In the genomic region with DNA sequence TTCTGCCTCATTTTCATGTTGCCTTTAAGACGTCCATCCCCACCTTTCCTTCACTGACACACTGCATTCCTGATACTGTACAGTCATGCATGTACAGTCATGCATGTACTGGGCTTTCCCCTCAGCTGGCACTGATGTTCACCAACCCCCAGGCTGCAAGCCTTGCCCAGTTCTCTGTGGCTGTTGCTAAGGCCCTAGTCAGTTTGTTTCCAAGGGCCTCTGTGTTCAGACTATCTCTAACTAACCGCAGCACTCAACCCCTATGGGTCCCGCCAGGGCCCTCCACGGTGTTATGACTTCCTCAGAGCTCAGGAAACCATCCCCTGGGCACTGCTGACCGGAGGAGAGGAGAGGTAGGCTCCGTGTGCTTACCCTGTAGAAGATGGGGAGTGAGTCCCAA, we compare ENCODE assay signal across 19 mouse cellular contexts. TPM values are rescaled to one million over a fixed set of nuclear protein-coding genes. Genes with fewer than 3 reads are reported as not detected.
DNase-seq lines count a peak whose midpoint lies in the region; ATAC-seq and TF ChIP-seq lines count a peak whose summit lies in the region.
"Had no signal": no experiment of that assay in that cellular context is flagged by ENCODE, and none has a peak within 500 bp of the region (broad histone marks: within the 10 kb centered on the region; RNA-seq: fewer than 3 reads in every experiment).

No protein-coding gene starts in this region.

- no peak overlapping the region for H3K9ac ChIP-seq in liver, embryonic 14.5 days (replicated peaks)
- H3K9ac ChIP-seq in liver, embryonic 12.5 days: no peak overlapping the region
- H3K9ac ChIP-seq in forebrain, embryonic 15.5 days (replicated peaks): no peak overlapping the region
- H3K9ac ChIP-seq: heart, embryonic 15.5 days; intestine, embryonic 15.5 days; limb, embryonic 12.5 days; midbrain, embryonic 13.5 days had no signal

- H3K9me3 ChIP-seq in liver, embryonic 14.5 days (ENCODE audit: control insufficient read depth, low read length): no peaks in the 10 kb centered on the region
- H3K9me3 ChIP-seq in liver, embryonic 12.5 days (replicated peaks): no peaks in the 10 kb centered on the region
- no peaks in the 10 kb centered on the region for H3K9me3 ChIP-seq in forebrain, embryonic 15.5 days
- H3K9me3 ChIP-seq: forebrain, embryonic 10.5 days; heart, embryonic 15.5 days; intestine, embryonic 15.5 days; limb, embryonic 12.5 days; midbrain, embryonic 13.5 days had no signal

- H3K4me2 ChIP-seq in liver, embryonic 14.5 days (ENCODE audit: low read depth): no peak overlapping the region
- no peak overlapping the region for H3K4me2 ChIP-seq in liver, embryonic 12.5 days
- no peak overlapping the region for H3K4me2 ChIP-seq in forebrain, embryonic 15.5 days (replicated peaks)
- H3K4me2 ChIP-seq: heart, embryonic 15.5 days; intestine, embryonic 15.5 days; limb, embryonic 12.5 days; midbrain, embryonic 13.5 days had no signal

- H3K27me3 ChIP-seq in liver, embryonic 14.5 days (ENCODE audit: control insufficient read depth, insufficient read depth, low read length): no peaks in the 10 kb centered on the region
- H3K27me3 ChIP-seq in liver, embryonic 12.5 days (replicated peaks): 0 out of 2 replicates have a peak, but pooled peaks cover 12% of the 10 kb centered on the region
- H3K27me3 ChIP-seq in forebrain, embryonic 15.5 days: no peaks in the 10 kb centered on the region
- H3K27me3 ChIP-seq: heart, embryonic 15.5 days; intestine, embryonic 15.5 days; limb, embryonic 12.5 days; midbrain, embryonic 13.5 days had no signal

- no peak overlapping the region for H3K4me3 ChIP-seq in liver, embryonic 14.5 days (ENCODE audit: insufficient read depth in 1 of 2, low read depth in 2 of 2, low read length in 2 of 2)
- H3K4me3 ChIP-seq in liver, embryonic 12.5 days: no peak overlapping the region
- no peak overlapping the region for H3K4me3 ChIP-seq in forebrain, embryonic 15.5 days
- H3K4me3 ChIP-seq: forebrain, embryonic 10.5 days; heart, embryonic 15.5 days; intestine, embryonic 15.5 days; limb, embryonic 12.5 days; midbrain, embryonic 13.5 days had no signal

- H3K36me3 ChIP-seq in liver, embryonic 14.5 days (replicated peaks; ENCODE audit: control insufficient read depth, insufficient read depth, low read depth): no peaks in the 10 kb centered on the region
- no peaks in the 10 kb centered on the region for H3K36me3 ChIP-seq in liver, embryonic 12.5 days
- H3K36me3 ChIP-seq in forebrain, embryonic 15.5 days: no peaks in the 10 kb centered on the region
- H3K36me3 ChIP-seq: forebrain, embryonic 10.5 days; heart, embryonic 15.5 days; intestine, embryonic 15.5 days; limb, embryonic 12.5 days; midbrain, embryonic 13.5 days had no signal

- 33% methylated on average over 6 of the region's 6 CpGs for WGBS in liver, embryonic 14.5 days (ENCODE audit: insufficient replicate concordance)
- WGBS in liver, embryonic 12.5 days (ENCODE audit: insufficient replicate concordance): 40% methylated on average over 6 of the region's 6 CpGs
- 80% methylated on average over 6 of the region's 6 CpGs for WGBS in forebrain, embryonic 15.5 days

- TF ChIP-seq CTCF in liver, embryonic 14.5 days (IDR thresholded peaks at IDR 0.05; ENCODE audit: low read depth): no peak

- no peak for DNase-seq in liver, embryonic 14.5 days (ENCODE audit: low read depth in 3 of 3, low spot score in 3 of 3)
- peak; percentile 32 for DNase-seq in 3T3-L1 (ENCODE audit: low read depth, low spot score)
- peak; percentile 20 for DNase-seq in Muller cell, postnatal 12 days (ENCODE audit: inconsistent ontology term)
- DNase-seq in layer of hippocampus, adult 18-20 months (ENCODE audit: low spot score in 2 of 2): no peak
- no peak for DNase-seq in right cerebral cortex, adult 2 months (ENCODE audit: low spot score in 2 of 2)
- DNase-seq: cerebellum, adult 2 months; cerebellum, postnatal 36 days; gastrocnemius, postnatal 10 days; heart, adult 18-20 months; kidney, adult 9 months; kidney, postnatal 25 days had no signal

- ATAC-seq in liver, embryonic 14.5 days (ENCODE audit: insufficient read depth): peak; percentile 23; the same call in 1 of the 2 replicates
- no peak for ATAC-seq in liver, embryonic 12.5 days
- ATAC-seq in megakaryocyte progenitor cell, adult 5-6 weeks (replicated peaks; ENCODE audit: poor library complexity): peak; percentile 65
- no peak for ATAC-seq in forebrain, embryonic 15.5 days (replicated peaks)
- ATAC-seq: intestine, embryonic 15.5 days; midbrain, embryonic 13.5 days had no signal

- H3K27ac ChIP-seq in liver, embryonic 14.5 days: no peak overlapping the region
- no peak overlapping the region for H3K27ac ChIP-seq in liver, embryonic 12.5 days
- H3K27ac ChIP-seq in forebrain, embryonic 15.5 days (replicated peaks): no peak overlapping the region
- H3K27ac ChIP-seq: forebrain, embryonic 10.5 days; heart, embryonic 15.5 days; intestine, embryonic 15.5 days; limb, embryonic 12.5 days; midbrain, embryonic 13.5 days had no signal

- peaks cover 0 to 21% of the 10 kb centered on the region in 2 experiments; a peak in 2 of 4 replicates for H3K4me1 ChIP-seq in liver, embryonic 14.5 days (replicated peaks; ENCODE audit: control insufficient read depth in 2 of 2, insufficient read depth in 2 of 2, low read length in 1 of 2)
- peaks cover 21% of the 10 kb centered on the region for H3K4me1 ChIP-seq in liver, embryonic 12.5 days
- H3K4me1 ChIP-seq in forebrain, embryonic 15.5 days: no peaks in the 10 kb centered on the region

- no peak for TF ChIP-seq EP300 in liver, embryonic 14.5 days (IDR thresholded peaks at IDR 0.05; ENCODE audit: low read depth)

RNA-seq across cellular contexts. Expression of gene Kif23, which starts 16.8 kb away (rescaled TPM):
- 27.9 and 44.3 TPM in 2 replicates for polyA plus RNA-seq in liver, embryonic 14.5 days (2012; rRNA removed)
- polyA plus RNA-seq in liver, embryonic 14.5 days (2014; fragmentation: Nextera tagmentation; extraction: Ambion mirVana): 61.9 and 68.8 TPM in 2 replicates
- polyA plus RNA-seq in liver, embryonic 12.5 days (2016; fragmentation: Nextera tagmentation; extraction: Ambion mirVana): 73.5 and 91.5 TPM in 2 replicates
- 106 and 127 TPM in 2 replicates for total RNA-seq in megakaryocyte progenitor cell, adult 5-6 weeks (2015)
- total RNA-seq in megakaryocyte progenitor cell, adult 5-6 weeks (2017): 170 and 190 TPM in 2 replicates
- 1 to 10 TPM in 1 of 2 experiments, under 1 TPM in 1; 0.58 to 1.6 TPM for total RNA-seq in layer of hippocampus, adult 18-20 months (2021)
- polyA plus RNA-seq in forebrain, embryonic 15.5 days (2015; fragmentation: Nextera tagmentation; extraction: Ambion mirVana): 40.2 and 45.5 TPM in 2 replicates

RNA-seq across cellular contexts. Expression of gene Rplp1, which starts 49.0 kb away (rescaled TPM):
- polyA plus RNA-seq in liver, embryonic 14.5 days (2012; rRNA removed): 6,111 and 7,314 TPM in 2 replicates
- 1,539 and 1,562 TPM in 2 replicates for polyA plus RNA-seq in liver, embryonic 14.5 days (2014; fragmentation: Nextera tagmentation; extraction: Ambion mirVana)
- polyA plus RNA-seq in liver, embryonic 12.5 days (2016; fragmentation: Nextera tagmentation; extraction: Ambion mirVana): 1,190 and 1,274 TPM in 2 replicates
- 3,301 and 3,503 TPM in 2 replicates for total RNA-seq in megakaryocyte progenitor cell, adult 5-6 weeks (2015)
- 5,104 and 5,789 TPM in 2 replicates for total RNA-seq in megakaryocyte progenitor cell, adult 5-6 weeks (2017)
- total RNA-seq in layer of hippocampus, adult 18-20 months (2021): 1,000 to 10,000 TPM; 1,684 to 1,728 TPM
- polyA plus RNA-seq in forebrain, embryonic 15.5 days (2015; fragmentation: Nextera tagmentation; extraction: Ambion mirVana): 859 and 881 TPM in 2 replicates

Comparison
In these comparisons a context has a peak if more than half of its experiments do, and no peak if none do; other contexts are left out.
1. ATAC-seq: peak in liver, embryonic 14.5 days (single experiment) and megakaryocyte progenitor cell, adult 5-6 weeks (single experiment); none in liver, embryonic 12.5 days (single experiment) and forebrain, embryonic 15.5 days (single experiment).
2. DNase-seq: peak in 3T3-L1 (single experiment) and Muller cell, postnatal 12 days (single experiment); none in liver, embryonic 14.5 days (0 of 3), layer of hippocampus, adult 18-20 months (0 of 2) and right cerebral cortex, adult 2 months (0 of 2).